26 mouse cellular contexts compared by ENCODE assay signal in genomic region chr13:26720917-26721316, GRCm38 (mm10). TPM values are rescaled to one million over a fixed set of nuclear protein-coding genes. Genes with fewer than 3 reads are reported as not detected.
"Had no signal": no experiment of that assay in that cellular context is flagged by ENCODE, and none has a peak within 500 bp of the region (broad histone marks: within the 10 kb centered on the region; RNA-seq: fewer than 3 reads in every experiment).

No protein-coding gene starts in this region.

- H3K36me3 ChIP-seq: kidney, embryonic 15.5 days; limb, embryonic 10.5 days; limb, embryonic 13.5 days; liver, embryonic 13.5 days; lung, embryonic 15.5 days; midbrain, embryonic 15.5 days; neural tube, embryonic 12.5 days; neural tube, embryonic 15.5 days had no signal

- H3K4me2 ChIP-seq: kidney, embryonic 15.5 days; limb, embryonic 13.5 days; liver, embryonic 13.5 days; lung, embryonic 15.5 days; midbrain, embryonic 11.5 days; midbrain, embryonic 15.5 days; neural tube, embryonic 12.5 days; neural tube, embryonic 15.5 days had no signal

- H3K4me3 ChIP-seq: kidney, embryonic 15.5 days; limb, embryonic 10.5 days; limb, embryonic 13.5 days; liver, embryonic 13.5 days; lung, embryonic 15.5 days; midbrain, embryonic 15.5 days; neural tube, embryonic 12.5 days; neural tube, embryonic 15.5 days had no signal

- DNase-seq: kidney, adult 11 months; kidney, adult 8-10 months; kidney, postnatal 10 days; kidney, postnatal 36 days; liver; liver, embryonic 13.5 days; lung, postnatal 14 days; thymus, postnatal 36 days had no signal

- H3K27ac ChIP-seq: kidney, embryonic 15.5 days; limb, embryonic 10.5 days; limb, embryonic 13.5 days; liver, embryonic 13.5 days; midbrain, embryonic 15.5 days; neural tube, embryonic 12.5 days; neural tube, embryonic 15.5 days had no signal

- H3K9ac ChIP-seq: kidney, embryonic 15.5 days; limb, embryonic 13.5 days; liver, embryonic 13.5 days; lung, embryonic 15.5 days; midbrain, embryonic 15.5 days; neural tube, embryonic 12.5 days; neural tube, embryonic 15.5 days had no signal

- H3K4me1 ChIP-seq: kidney, embryonic 15.5 days; limb, embryonic 10.5 days; liver, embryonic 13.5 days; lung, embryonic 15.5 days; midbrain, embryonic 15.5 days; neural tube, embryonic 12.5 days had no signal

- H3K27me3 ChIP-seq: kidney, embryonic 15.5 days; limb, embryonic 13.5 days; liver, embryonic 13.5 days; lung, embryonic 15.5 days; midbrain, embryonic 15.5 days; neural tube, embryonic 12.5 days; neural tube, embryonic 15.5 days had no signal

- H3K9me3 ChIP-seq: kidney, embryonic 15.5 days; limb, embryonic 10.5 days; limb, embryonic 13.5 days; liver, embryonic 13.5 days; lung, embryonic 15.5 days; midbrain, embryonic 15.5 days; neural tube, embryonic 12.5 days; neural tube, embryonic 15.5 days had no signal

RNA-seq across cellular contexts. Expression of gene Hdgfl1, which starts 49.0 kb away (rescaled TPM):
- total RNA-seq: layer of hippocampus, adult 18-20 months; layer of hippocampus, postnatal 25 days; left cerebral cortex, adult 18-20 months; left cerebral cortex, postnatal 25 days; megakaryocyte progenitor cell, adult 5-6 weeks; megakaryocyte-erythroid progenitor cell, adult 5-6 weeks had no signal
- polyA plus RNA-seq: kidney, embryonic 15.5 days; limb, embryonic 10.5 days; limb, embryonic 13.5 days; liver, embryonic 13.5 days; liver, embryonic 16.5 days; lung, embryonic 15.5 days; midbrain, embryonic 11.5 days; midbrain, embryonic 15.5 days; neural tube, embryonic 12.5 days; neural tube, embryonic 15.5 days; small intestine, adult 2 months; spleen, adult 2 months; urinary bladder, adult 2 months had no signal
